Mouse (Mus musculus): ENCODE data around the gene Hip1r. TPM values are rescaled to one million over a fixed set of nuclear protein-coding genes. Genes with fewer than 3 reads are reported as not detected.

Hip1r gene
- polyA plus RNA-seq, 1 experiment from 2014 or later = 34.2 TPM

- H3K4me3 ChIP-seq = no peak overlapping the region; the same call in 1 of the 2 replicates
- H3K27ac ChIP-seq (replicated peaks) = peak overlapping the region; percentile 73
- H3K9ac ChIP-seq = peak overlapping the region; percentile 32; the same call in 1 of the 2 replicates
- H3K4me1 ChIP-seq (replicated peaks) = peaks cover 69% of the 10 kb centered on the region
- no peaks in the 10 kb centered on the region for H3K27me3 ChIP-seq
- H3K36me3 ChIP-seq = peaks cover 33% of the 10 kb centered on the region
- H3K9me3 ChIP-seq = no peaks in the 10 kb centered on the region
- peak overlapping the region; percentile 33 for H3K4me2 ChIP-seq
- WGBS = 5% methylated on average over 19 of the region's 19 CpGs
- ATAC-seq (ENCODE audit: low FRiP score, low read depth) = peak; percentile 41; the same call in 1 of the 2 replicates
Measured at GRCm38 (mm10) chr5:124010910-124011655, 37.7 kb downstream of the Hip1r start.

GRCm38 (mm10) chr5:124011927-124012326 lies 38.5 kb downstream of the Hip1r start:
- ATAC-seq (ENCODE audit: low FRiP score, low read depth) = no peak
- H3K4me2 ChIP-seq = peak overlapping the region; percentile 33
- 3% methylated on average over 8 of the region's 8 CpGs for WGBS

GRCm38 (mm10) chr5:124012885-124013284 lies 39.5 kb downstream of the Hip1r start:
- H3K9ac ChIP-seq = no peak overlapping the region
- peaks cover 20% of the 10 kb centered on the region for H3K36me3 ChIP-seq
- H3K27ac ChIP-seq (replicated peaks) = peak overlapping the region; percentile 73
- H3K4me1 ChIP-seq (replicated peaks) = peaks cover 79% of the 10 kb centered on the region
- 76% methylated on average over 10 of the region's 10 CpGs for WGBS
- no peak overlapping the region for H3K4me3 ChIP-seq
- no peak for ATAC-seq (ENCODE audit: low FRiP score, low read depth)
- H3K9me3 ChIP-seq = no peaks in the 10 kb centered on the region
- no peak overlapping the region for H3K4me2 ChIP-seq
- no peaks in the 10 kb centered on the region for H3K27me3 ChIP-seq

More at GRCm38 (mm10) chr5:124011927-124012326, 38.5 kb downstream of the Hip1r start:
- H3K4me3 ChIP-seq = no peak overlapping the region
- peak overlapping the region; percentile 9; the same call in 1 of the 2 replicates for H3K9ac ChIP-seq
- H3K9me3 ChIP-seq = no peaks in the 10 kb centered on the region
- H3K27ac ChIP-seq (replicated peaks) = peak overlapping the region; percentile 73
- H3K27me3 ChIP-seq = no peaks in the 10 kb centered on the region
- peaks cover 75% of the 10 kb centered on the region for H3K4me1 ChIP-seq (replicated peaks)
- H3K36me3 ChIP-seq = peaks cover 25% of the 10 kb centered on the region

- no peak overlapping the region for H3K9ac ChIP-seq
- H3K4me3 ChIP-seq = no peak overlapping the region
- H3K27me3 ChIP-seq = no peaks in the 10 kb centered on the region
- H3K4me1 ChIP-seq (replicated peaks) = peaks cover 88% of the 10 kb centered on the region
- WGBS = 72% methylated on average over 16 of the region's 16 CpGs
- peak overlapping the region; percentile 73 for H3K27ac ChIP-seq (replicated peaks)
- ATAC-seq (ENCODE audit: low FRiP score, low read depth) = no peak
- H3K36me3 ChIP-seq = peaks cover 11% of the 10 kb centered on the region
- H3K4me2 ChIP-seq = peak overlapping the region; percentile 2; the same call in 1 of the 2 replicates
- no peaks in the 10 kb centered on the region for H3K9me3 ChIP-seq
Measured at GRCm38 (mm10) chr5:124013747-124014146, 40.3 kb downstream of the Hip1r start.

GRCm38 (mm10) chr5:124014180-124014579 lies 40.8 kb downstream of the Hip1r start:
- H3K4me2 ChIP-seq = peak overlapping the region; percentile 2; the same call in 1 of the 2 replicates
- ATAC-seq (ENCODE audit: low FRiP score, low read depth) = no peak
- 60% methylated on average over 3 of the region's 3 CpGs for WGBS

GRCm38 (mm10) chr5:124014791-124015251 lies 41.4 kb downstream of the Hip1r start:
- H3K27ac ChIP-seq (replicated peaks) = peak overlapping the region; percentile 73
- no peak for ATAC-seq (ENCODE audit: low FRiP score, low read depth)
- WGBS = 5% methylated on average over 11 of the region's 11 CpGs
- H3K9ac ChIP-seq = no peak overlapping the region
- H3K27me3 ChIP-seq = no peaks in the 10 kb centered on the region
- H3K4me2 ChIP-seq = no peak overlapping the region
- H3K4me1 ChIP-seq (replicated peaks) = peaks cover 98% of the 10 kb centered on the region
- H3K36me3 ChIP-seq = peaks cover 5% of the 10 kb centered on the region
- H3K9me3 ChIP-seq = no peaks in the 10 kb centered on the region
- H3K4me3 ChIP-seq = no peak overlapping the region

More at GRCm38 (mm10) chr5:124014180-124014579, 40.8 kb downstream of the Hip1r start:
- Histone ChIP-seq H3K36me3 (peaks cover 8% of the 10 kb centered on the region), H3K4me3 (no peak overlapping the region), H3K27me3 (no peaks in the 10 kb centered on the region), H3K4me1 (replicated peaks) (peaks cover 92% of the 10 kb centered on the region), H3K27ac (replicated peaks) (peak overlapping the region; percentile 73), H3K9ac (no peak overlapping the region), H3K9me3 (no peaks in the 10 kb centered on the region)

GRCm38 (mm10) chr5:124015727-124016126 lies 42.3 kb downstream of the Hip1r start:
- H3K9ac ChIP-seq = no peak overlapping the region
- H3K27ac ChIP-seq (replicated peaks) = peak overlapping the region; percentile 73; the same call in 1 of the 2 replicates
- ATAC-seq (ENCODE audit: low FRiP score, low read depth) = no peak
- H3K4me3 ChIP-seq = no peak overlapping the region
- 70% methylated on average over 2 of the region's 2 CpGs for WGBS
- no peak overlapping the region for H3K4me2 ChIP-seq
- peaks cover 93% of the 10 kb centered on the region for H3K4me1 ChIP-seq (replicated peaks)
- H3K36me3 ChIP-seq = no peaks in the 10 kb centered on the region
- H3K9me3 ChIP-seq = no peaks in the 10 kb centered on the region
- no peaks in the 10 kb centered on the region for H3K27me3 ChIP-seq

GRCm38 (mm10) chr5:124016291-124016821 lies 42.9 kb downstream of the Hip1r start:
- Histone ChIP-seq H3K4me2 (no peak overlapping the region), H3K27ac (replicated peaks) (0 out of 2 replicates have a peak overlapping the region, but pooled peaks have one; percentile 11), H3K9ac (no peak overlapping the region), H3K27me3 (no peaks in the 10 kb centered on the region), H3K36me3 (no peaks in the 10 kb centered on the region), H3K4me1 (replicated peaks) (peaks cover 91% of the 10 kb centered on the region), H3K9me3 (no peaks in the 10 kb centered on the region), H3K4me3 (no peak overlapping the region)
- WGBS = 75% methylated on average over 7 of the region's 7 CpGs
- no peak for ATAC-seq (ENCODE audit: low FRiP score, low read depth)

GRCm38 (mm10) chr5:124017941-124018340 lies 44.5 kb downstream of the Hip1r start:
- ATAC-seq (ENCODE audit: low FRiP score, low read depth) = no peak
- Histone ChIP-seq H3K4me3 (no peak overlapping the region), H3K27me3 (no peaks in the 10 kb centered on the region), H3K27ac (replicated peaks) (no peak overlapping the region), H3K36me3 (no peaks in the 10 kb centered on the region), H3K4me1 (replicated peaks) (peaks cover 75% of the 10 kb centered on the region), H3K9ac (no peak overlapping the region), H3K9me3 (no peaks in the 10 kb centered on the region), H3K4me2 (no peak overlapping the region)
- 66% methylated on average over 9 of the region's 9 CpGs for WGBS

- Histone ChIP-seq H3K27me3 (no peaks in the 10 kb centered on the region), H3K27ac (replicated peaks) (peak overlapping the region; percentile 56), H3K4me2 (no peak overlapping the region), H3K36me3 (no peaks in the 10 kb centered on the region), H3K9ac (no peak overlapping the region), H3K9me3 (no peaks in the 10 kb centered on the region), H3K4me3 (no peak overlapping the region), H3K4me1 (replicated peaks) (peaks cover 72% of the 10 kb centered on the region)
- no peak for ATAC-seq (ENCODE audit: low FRiP score, low read depth)
- WGBS = 78% methylated on average over 9 of the region's 9 CpGs
Measured at GRCm38 (mm10) chr5:124018651-124019050, 45.2 kb downstream of the Hip1r start.

GRCm38 (mm10) chr5:124019348-124020216 lies 46.2 kb downstream of the Hip1r start:
- Histone ChIP-seq H3K27me3 (no peaks in the 10 kb centered on the region), H3K27ac (replicated peaks) (peak overlapping the region; percentile 69), H3K9me3 (no peaks in the 10 kb centered on the region), H3K9ac (no peak overlapping the region), H3K4me1 (replicated peaks) (peaks cover 72% of the 10 kb centered on the region), H3K4me3 (no peak overlapping the region), H3K36me3 (no peaks in the 10 kb centered on the region), H3K4me2 (no peak overlapping the region)
- WGBS = 57% methylated on average over 12 of the region's 12 CpGs
- ATAC-seq (ENCODE audit: low FRiP score, low read depth) = peak; percentile 49; the same call in 1 of the 2 replicates

Data from hindbrain, embryonic 15.5 days (tissue).